Mouse (Mus musculus) cortical plate, adult 2 months (tissue): ENCODE results near the gene Aldh1a1.

Experiments used
- CTCF ChIP-seq: fragments of 200-500 bp; IDR thresholded peaks from 2 replicates; pipeline ENCODE4 v1.5.1; 2011; ENCODE audit warnings: mild to moderate bottlenecking, control low read depth, low read length; ENCODE audit not compliant: insufficient read depth; ENCODE audit errors: extremely low read depth
- POLR2A ChIP-seq: fragments of 200-500 bp; IDR thresholded peaks from 2 replicates; pipeline ENCODE4 v1.6.1; 2011; ENCODE audit warnings: mild to moderate bottlenecking, low read length, control low read depth; ENCODE audit not compliant: insufficient read depth; ENCODE audit errors: extremely low read depth

DNA sequence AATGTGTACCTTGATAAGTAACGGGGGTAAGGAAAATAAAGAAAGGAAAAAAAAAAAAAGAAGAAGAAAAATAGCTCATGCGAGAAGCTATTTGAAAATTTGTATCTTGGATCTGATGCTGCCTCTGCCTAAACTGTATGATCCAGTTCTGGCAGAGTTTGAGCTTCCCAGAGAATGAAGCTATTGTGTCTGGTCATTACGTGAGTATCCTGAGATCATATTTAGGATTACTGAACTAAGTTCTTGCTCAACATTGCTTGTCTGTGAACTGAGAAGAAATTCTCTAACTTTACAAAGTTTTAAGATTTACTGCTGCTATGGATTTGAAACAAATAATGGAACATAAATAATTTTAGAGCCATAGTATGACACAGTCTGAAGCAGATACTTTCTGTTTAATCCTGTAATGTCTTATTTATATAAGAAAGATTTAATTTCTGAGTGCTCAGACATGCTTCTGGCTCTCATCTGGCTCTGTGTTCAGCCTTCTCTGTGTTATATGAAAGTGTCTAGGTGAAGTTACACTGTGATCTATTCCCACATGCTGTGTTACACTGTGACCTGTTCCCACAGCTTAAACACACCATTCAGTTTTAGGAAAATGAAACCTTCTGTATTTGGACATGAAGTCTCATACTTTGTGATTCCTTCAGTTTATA lies 185.3 kb downstream of the Aldh1a1 start:
- TF ChIP-seq POLR2A: no peak
- no peak for TF ChIP-seq CTCF
